Mouse (Mus musculus) limb, embryonic 15.5 days (tissue): Measurements from ENCODE around the gene Gm9611. TPM values are rescaled to one million over a fixed set of nuclear protein-coding genes. Genes with fewer than 3 reads are reported as not detected.
"Not testable (repeated sequence)": the region's sequence is repeated elsewhere in the genome, so short reads cannot be mapped to it uniquely, and the experiment has no call there.

Source experiments
- ATAC-seq: fragments of 200-750 bp; cut with Nextera tagmentation; 2 replicates; pipeline ENCODE4 v1.8.0; 2017; ENCODE audit warnings: low read depth, moderate TSS enrichment; ENCODE audit not compliant: insufficient number of reproducible peaks, low FRiP score, low TSS enrichment
- H3K27ac ChIP-seq: fragments of 300-500 bp; sonication (generic); 2 replicates; pipeline ENCODE4 v1.5.1; 2015; ENCODE audit warnings: moderate library complexity, mild to moderate bottlenecking, inconsistent platforms
- H3K27me3 ChIP-seq: fragments of 300-500 bp; sonication (generic); 2 replicates; pipeline ENCODE4 v1.6.1; 2015; ENCODE audit warnings: inconsistent platforms
- H3K36me3 ChIP-seq: fragments of 300-500 bp; sonication (generic); 2 replicates; pipeline ENCODE4 v1.6.1; 2015; ENCODE audit warnings: inconsistent platforms
- H3K4me1 ChIP-seq: fragments of 300-500 bp; sonication (generic); 2 replicates; pipeline ENCODE4 v1.6.1; 2015; ENCODE audit warnings: inconsistent platforms
- H3K4me2 ChIP-seq: fragments of 300-500 bp; sonication (generic); 2 replicates; pipeline ENCODE4 v1.6.1; 2015; ENCODE audit warnings: mild to moderate bottlenecking, inconsistent platforms
- H3K4me3 ChIP-seq: fragments of 300-500 bp; sonication (generic); 2 replicates; pipeline ENCODE4 v1.5.1; 2015; ENCODE audit warnings: mild to moderate bottlenecking, inconsistent platforms
- H3K9ac ChIP-seq: fragments of 300-500 bp; sonication (generic); 2 replicates; pipeline ENCODE4 v1.6.1; 2015; ENCODE audit warnings: inconsistent platforms
- H3K9me3 ChIP-seq: fragments of 300-500 bp; sonication (generic); 2 replicates; pipeline ENCODE4 v1.6.1; 2016; ENCODE audit warnings: inconsistent platforms
- WGBS: fragments of 180-500 bp; shearing (Covaris S2); methylation state at CpG from one replicate; pipeline ENCODE4 v1.1.7; 2015; 5-methylcytosine and 5-hydroxymethylcytosine counted together
- microRNA-seq: library from miRNA; unstranded; fragments of <30 nt; microRNA quantifications from one replicate; pipeline ENCODE4, GENCODE M21; 2016
- polyA plus RNA-seq: library from polyadenylated mRNA; unstranded; fragments of >200 nt; fragmentation: Nextera tagmentation; extraction: Ambion mirVana; gene quantifications from 2 replicates; pipeline ENCODE4 v1.2.1, GENCODE M21; 2015

Gm9611 gene
- polyA plus RNA-seq: not detected in 2 replicates

DNA sequence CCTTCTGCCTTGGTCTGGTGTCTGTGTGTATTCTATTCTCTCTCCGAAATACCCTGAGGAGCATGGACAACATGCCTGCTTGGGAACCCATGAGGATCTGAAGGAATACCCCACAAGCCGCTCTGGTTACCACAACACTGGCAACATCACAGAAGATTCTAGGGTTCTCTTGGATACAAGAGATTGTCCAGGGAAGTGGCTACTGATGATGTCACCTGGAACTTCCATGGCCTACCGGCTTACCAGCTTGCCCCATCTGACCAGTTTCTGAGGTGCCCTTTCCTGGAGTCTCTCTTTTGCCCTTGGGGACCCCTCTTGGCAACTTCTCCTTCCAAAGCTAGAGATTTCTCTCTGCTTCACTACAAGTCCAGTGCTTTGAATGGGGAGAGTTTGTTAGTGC, at the start of gene Gm9611:
Gm9611 (minus strand) TSS at position 101 of the 400 bp plus-strand sequence.
- H3K27me3 ChIP-seq, H3K4me1 ChIP-seq, ATAC-seq, H3K4me2 ChIP-seq, H3K36me3 ChIP-seq, H3K27ac ChIP-seq, H3K4me3 ChIP-seq, H3K9me3 ChIP-seq, H3K9ac ChIP-seq: not testable (repeated sequence)
- WGBS: 100% methylated on average over 1 of the region's 3 CpGs

DNA sequence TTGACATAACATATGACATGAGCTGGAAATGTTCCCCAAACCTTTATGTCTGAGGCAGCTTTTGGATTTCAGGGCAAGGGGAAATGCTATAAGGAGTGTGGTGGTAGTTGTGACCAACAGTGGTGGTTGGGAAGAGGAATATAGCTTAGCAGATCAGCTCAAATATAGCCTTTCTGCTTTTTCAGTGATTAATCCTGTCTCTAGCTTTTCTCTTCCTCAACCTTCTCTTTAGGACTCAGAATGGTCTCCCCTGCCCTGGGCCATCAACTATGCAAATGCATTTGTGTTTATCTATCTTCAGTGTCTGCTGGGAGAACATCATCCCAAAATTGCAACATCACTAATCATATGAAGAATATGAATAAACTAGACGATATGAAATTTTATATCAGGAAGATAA, 12.8 kb upstream of the Gm9611 start, which contains the start of gene Gm7995:
Gm7995 (plus strand) TSS at position 301 of the 400 bp plus-strand sequence.
- ATAC-seq, H3K4me2 ChIP-seq, H3K27me3 ChIP-seq, H3K4me3 ChIP-seq, H3K27ac ChIP-seq, H3K9ac ChIP-seq, H3K4me1 ChIP-seq, H3K9me3 ChIP-seq, H3K36me3 ChIP-seq: not testable (repeated sequence)
- WGBS: no CpG with 5 or more reads among the region's 1 CpGs

DNA sequence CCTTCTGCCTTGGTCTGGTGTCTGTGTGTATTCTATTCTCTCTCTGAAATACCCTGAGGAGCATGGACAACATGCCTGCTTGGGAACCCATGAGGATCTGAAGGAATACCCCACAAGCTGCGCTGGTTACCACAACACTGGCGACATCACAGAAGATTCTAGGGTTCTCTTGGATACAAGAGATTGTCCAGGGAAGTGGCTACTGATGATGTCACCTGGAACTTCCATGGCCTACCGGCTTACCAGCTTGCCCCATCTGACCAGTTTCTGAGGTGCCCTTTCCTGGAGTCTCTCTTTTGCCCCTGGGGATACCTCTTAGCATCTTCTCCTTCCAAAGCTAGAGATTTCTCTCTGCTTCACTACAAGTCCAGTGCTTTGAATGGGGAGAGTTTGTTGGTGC, 37.2 kb downstream of the Gm9611 start, which contains the start of gene Gm17026:
Gm17026 (minus strand) TSS at position 101 of the 400 bp plus-strand sequence.
- H3K9ac ChIP-seq, H3K4me1 ChIP-seq, H3K27ac ChIP-seq, H3K4me3 ChIP-seq, H3K4me2 ChIP-seq, H3K9me3 ChIP-seq, H3K27me3 ChIP-seq, ATAC-seq, H3K36me3 ChIP-seq: not testable (repeated sequence)
- 100% methylated on average over 1 of the region's 3 CpGs for WGBS

Small RNA genes within 50 kb of the gene (microRNA-seq; reads per million reads assigned to microRNA genes)
- gene Gm25208 (not detected), gene Gm25892 (not detected)

Other genes with a start within 250 kb of the Gm9611 start
- not detected in 2 replicates for gene Gm7951, start 180.0 kb downstream of the Gm9611 start, polyA plus RNA-seq
- gene Gm17027, start 134.7 kb downstream of the Gm9611 start, polyA plus RNA-seq: not detected in 2 replicates
- gene Gm3573, start 106.6 kb downstream of the Gm9611 start, polyA plus RNA-seq: not detected in 2 replicates
- not detected in 2 replicates for gene Gm17026, start 37.3 kb downstream of the Gm9611 start, polyA plus RNA-seq
- not detected in 2 replicates for gene Gm7995, start 12.9 kb upstream of the Gm9611 start, polyA plus RNA-seq
- not detected in 2 replicates for gene Gm8005, start 142.3 kb upstream of the Gm9611 start, polyA plus RNA-seq
- not detected in 2 replicates for gene Gm8011, start 166.5 kb upstream of the Gm9611 start, polyA plus RNA-seq
- gene Gm8020, start 205.0 kb upstream of the Gm9611 start, polyA plus RNA-seq: not detected in 2 replicates
- not detected in 2 replicates for gene Gm8024, start 226.9 kb upstream of the Gm9611 start, polyA plus RNA-seq